Mouse (Mus musculus) lung, embryonic 15.5 days (tissue): ENCODE measurements around the gene Atrnl1. TPM values are rescaled to one million over a fixed set of nuclear protein-coding genes. Genes with fewer than 3 reads are reported as not detected.
"Not testable (repeated sequence)": the region's sequence is repeated elsewhere in the genome, so short reads cannot be mapped to it uniquely, and the experiment has no call there.

Experiments
- ATAC-seq: fragments of 200-750 bp; cut with Nextera tagmentation; 2 replicates; pipeline ENCODE4 v1.8.0; 2017; ENCODE audit warnings: moderate number of reproducible peaks, borderline replicate concordance; ENCODE audit not compliant: low FRiP score, low TSS enrichment; ENCODE audit errors: extremely low read depth
- H3K27ac ChIP-seq: fragments of 300-500 bp; sonication (generic); 2 replicates; pipeline ENCODE4 v1.5.1; 2015; ENCODE audit warnings: moderate library complexity, mild to moderate bottlenecking, inconsistent platforms
- H3K27me3 ChIP-seq: fragments of 300-500 bp; sonication (generic); 2 replicates; pipeline ENCODE4 v1.6.1; 2015; ENCODE audit warnings: inconsistent platforms
- H3K36me3 ChIP-seq: fragments of 300-500 bp; sonication (generic); 2 replicates; pipeline ENCODE4 v1.6.1; 2015; ENCODE audit warnings: inconsistent platforms
- H3K4me1 ChIP-seq: fragments of 300-500 bp; sonication (generic); 2 replicates; pipeline ENCODE4 v1.6.1; 2015; ENCODE audit warnings: inconsistent platforms
- H3K4me2 ChIP-seq: fragments of 300-500 bp; sonication (generic); 2 replicates; pipeline ENCODE4 v1.6.1; 2015; ENCODE audit warnings: inconsistent platforms, mild to moderate bottlenecking, moderate library complexity
- H3K4me3 ChIP-seq: fragments of 300-500 bp; sonication (generic); 2 replicates; pipeline ENCODE4 v1.5.1; 2015; ENCODE audit warnings: mild to moderate bottlenecking, inconsistent platforms
- H3K9ac ChIP-seq: fragments of 300-500 bp; sonication (generic); 2 replicates; pipeline ENCODE4 v1.6.1; 2015; ENCODE audit warnings: inconsistent platforms
- H3K9me3 ChIP-seq: fragments of 300-500 bp; sonication (generic); 2 replicates; pipeline ENCODE4 v1.6.1; 2016; ENCODE audit warnings: inconsistent platforms
- WGBS: fragments of 180-500 bp; shearing (Covaris S2); methylation state at CpG from one replicate; pipeline ENCODE4 v1.1.7; 2015; 5-methylcytosine and 5-hydroxymethylcytosine counted together
- polyA plus RNA-seq: library from polyadenylated mRNA; unstranded; fragments of >200 nt; fragmentation: Nextera tagmentation; extraction: Ambion mirVana; gene quantifications from 2 replicates; pipeline ENCODE4 v1.2.1, GENCODE M21; 2015

Gene Atrnl1
- polyA plus RNA-seq, 1 experiment from 2014 or later, result 5.3 TPM

GRCm38 (mm10) chr19:57991099-57991760 is 380.4 kb downstream of the Atrnl1 start:
- Histone ChIP-seq H3K27ac (no peak overlapping the region), H3K4me3 (no peak overlapping the region), H3K36me3 (no peaks in the 10 kb centered on the region), H3K4me1 (no peaks in the 10 kb centered on the region), H3K27me3 (no peaks in the 10 kb centered on the region), H3K4me2 (no peak overlapping the region), H3K9me3 (no peaks in the 10 kb centered on the region), H3K9ac (no peak overlapping the region)
- no peak for ATAC-seq
- WGBS, result 87% methylated on average over 14 of the region's 14 CpGs

- H3K9me3 ChIP-seq, H3K27me3 ChIP-seq, H3K36me3 ChIP-seq, H3K27ac ChIP-seq, ATAC-seq, H3K4me1 ChIP-seq, H3K4me2 ChIP-seq, H3K9ac ChIP-seq, H3K4me3 ChIP-seq: not testable (repeated sequence)
- WGBS, result 87% methylated on average over 15 of the region's 15 CpGs
Measured at GRCm38 (mm10) chr19:57994174-57994833, 383.5 kb downstream of the Atrnl1 start.

- Histone ChIP-seq H3K27ac (no peak overlapping the region), H3K4me3 (no peak overlapping the region), H3K9me3 (no peaks in the 10 kb centered on the region), H3K27me3 (no peaks in the 10 kb centered on the region), H3K36me3 (no peaks in the 10 kb centered on the region), H3K9ac (no peak overlapping the region), H3K4me1 (no peaks in the 10 kb centered on the region), H3K4me2 (no peak overlapping the region)
- ATAC-seq, result no peak
- 94% methylated on average over 8 of the region's 8 CpGs for WGBS
Measured at GRCm38 (mm10) chr19:57995015-57995414, 384.2 kb downstream of the Atrnl1 start.

GRCm38 (mm10) chr19:57997961-57998360 is 387.1 kb downstream of the Atrnl1 start:
- no peak overlapping the region for H3K27ac ChIP-seq
- 42% methylated on average over 4 of the region's 4 CpGs for WGBS
- no peak overlapping the region for H3K4me2 ChIP-seq
- H3K9ac ChIP-seq, result no peak overlapping the region
- H3K4me3 ChIP-seq, result no peak overlapping the region
- H3K4me1 ChIP-seq, result no peaks in the 10 kb centered on the region
- H3K9me3 ChIP-seq, result no peaks in the 10 kb centered on the region
- H3K36me3 ChIP-seq, result no peaks in the 10 kb centered on the region
- no peaks in the 10 kb centered on the region for H3K27me3 ChIP-seq
- no peak for ATAC-seq

GRCm38 (mm10) chr19:58011636-58012035 is 400.8 kb downstream of the Atrnl1 start:
- H3K4me3 ChIP-seq, result no peak overlapping the region
- H3K9ac ChIP-seq, result no peak overlapping the region
- no peaks in the 10 kb centered on the region for H3K36me3 ChIP-seq
- H3K4me1 ChIP-seq, result no peaks in the 10 kb centered on the region; the same call in 1 of the 2 replicates
- no peaks in the 10 kb centered on the region for H3K9me3 ChIP-seq
- H3K27me3 ChIP-seq, result no peaks in the 10 kb centered on the region
- H3K4me2 ChIP-seq, result no peak overlapping the region
- 77% methylated on average over 1 of the region's 1 CpGs for WGBS
- ATAC-seq, result no peak
- H3K27ac ChIP-seq, result no peak overlapping the region

GRCm38 (mm10) chr19:58015741-58016140 is 404.9 kb downstream of the Atrnl1 start:
- no peak overlapping the region for H3K4me3 ChIP-seq
- no peaks in the 10 kb centered on the region for H3K9me3 ChIP-seq
- H3K4me2 ChIP-seq, result no peak overlapping the region
- ATAC-seq, result no peak
- no peak overlapping the region for H3K27ac ChIP-seq
- H3K36me3 ChIP-seq, result no peaks in the 10 kb centered on the region
- WGBS, result 88% methylated on average over 6 of the region's 6 CpGs
- no peaks in the 10 kb centered on the region; the same call in 1 of the 2 replicates for H3K4me1 ChIP-seq
- no peak overlapping the region for H3K9ac ChIP-seq
- H3K27me3 ChIP-seq, result no peaks in the 10 kb centered on the region

- H3K9me3 ChIP-seq, result no peaks in the 10 kb centered on the region
- 77% methylated on average over 9 of the region's 9 CpGs for WGBS
- no peaks in the 10 kb centered on the region for H3K27me3 ChIP-seq
- no peak overlapping the region for H3K9ac ChIP-seq
- H3K4me3 ChIP-seq, result no peak overlapping the region
- H3K27ac ChIP-seq, result no peak overlapping the region
- no peaks in the 10 kb centered on the region for H3K36me3 ChIP-seq
- no peaks in the 10 kb centered on the region; the same call in 1 of the 2 replicates for H3K4me1 ChIP-seq
- ATAC-seq, result peak; percentile 46; the same call in 1 of the 2 replicates
- no peak overlapping the region for H3K4me2 ChIP-seq
Measured at GRCm38 (mm10) chr19:58016561-58017453, 406.0 kb downstream of the Atrnl1 start.

GRCm38 (mm10) chr19:58017468-58017867 is 406.6 kb downstream of the Atrnl1 start:
- no peaks in the 10 kb centered on the region for H3K27me3 ChIP-seq
- H3K27ac ChIP-seq, result no peak overlapping the region
- 98% methylated on average over 3 of the region's 3 CpGs for whole genome bisulfite sequencing
- no peak overlapping the region for H3K9ac ChIP-seq
- no peaks in the 10 kb centered on the region for H3K9me3 ChIP-seq
- no peaks in the 10 kb centered on the region for H3K36me3 ChIP-seq
- ATAC-seq, result no peak
- H3K4me2 ChIP-seq, result no peak overlapping the region
- no peaks in the 10 kb centered on the region; the same call in 1 of the 2 replicates for H3K4me1 ChIP-seq
- no peak overlapping the region for H3K4me3 ChIP-seq

GRCm38 (mm10) chr19:58018698-58019097 is 407.9 kb downstream of the Atrnl1 start:
- H3K27ac ChIP-seq, result no peak overlapping the region
- H3K9ac ChIP-seq, result no peak overlapping the region

GRCm38 (mm10) chr19:58021514-58022284 is 410.9 kb downstream of the Atrnl1 start:
- H3K4me1 ChIP-seq, result no peaks in the 10 kb centered on the region; the same call in 1 of the 2 replicates
- no peak overlapping the region for H3K27ac ChIP-seq
- WGBS, result 90% methylated on average over 8 of the region's 8 CpGs
- H3K4me2 ChIP-seq, result no peak overlapping the region
- H3K4me3 ChIP-seq, result no peak overlapping the region
- H3K27me3 ChIP-seq, result no peaks in the 10 kb centered on the region
- ATAC-seq, result no peak; the same call in 1 of the 2 replicates
- no peak overlapping the region for H3K9ac ChIP-seq
- no peaks in the 10 kb centered on the region for H3K36me3 ChIP-seq
- no peaks in the 10 kb centered on the region for H3K9me3 ChIP-seq

More at GRCm38 (mm10) chr19:58018698-58019097, 407.9 kb downstream of the Atrnl1 start:
- 76% methylated on average over 5 of the region's 5 CpGs for WGBS
- no peak for ATAC-seq
- Histone ChIP-seq H3K36me3 (no peaks in the 10 kb centered on the region), H3K4me1 (no peaks in the 10 kb centered on the region; the same call in 1 of the 2 replicates), H3K27me3 (no peaks in the 10 kb centered on the region), H3K9me3 (no peaks in the 10 kb centered on the region), H3K4me3 (no peak overlapping the region), H3K4me2 (no peak overlapping the region)

GRCm38 (mm10) chr19:58023216-58023825 is 412.5 kb downstream of the Atrnl1 start:
- WGBS, result 81% methylated on average over 14 of the region's 14 CpGs
- Histone ChIP-seq H3K27ac (no peak overlapping the region), H3K4me2 (no peak overlapping the region), H3K9ac (no peak overlapping the region), H3K4me3 (no peak overlapping the region), H3K9me3 (no peaks in the 10 kb centered on the region), H3K4me1 (no peaks in the 10 kb centered on the region), H3K27me3 (no peaks in the 10 kb centered on the region), H3K36me3 (no peaks in the 10 kb centered on the region)
- no peak for ATAC-seq
